Mouse (Mus musculus): ENCODE measurements around the gene Rmnd5a.
"Not testable (repeated sequence)": the region's sequence is repeated elsewhere in the genome, so short reads cannot be mapped to it uniquely, and the experiment has no call there.

Rmnd5a gene

GRCm38 (mm10) chr6:71440492-71441250, at the start of gene Rmnd5a:
Gene Rmnd5a (minus strand): TSS chr6:71440637.
- in situ Hi-C loops (cut with MboI; ENCODE audit: unreplicated experiment in 2 of 2), result loop anchor here in 1 of 2 experiments (25.0 kb wide), 1 partner anchor 372 kb away; no protein-coding TSS in a partner anchor

GRCm38 (mm10) chr6:71487966-71488365, 47.5 kb upstream of the Rmnd5a start:
- in situ Hi-C loops (cut with MboI; ENCODE audit: unreplicated experiment in 2 of 2), result no loop called here

- in situ Hi-C loops (cut with MboI; ENCODE audit: unreplicated experiment in 2 of 2), result no loop called here
Measured at GRCm38 (mm10) chr6:71486867-71487266, 46.4 kb upstream of the Rmnd5a start.

- in situ Hi-C loops (cut with MboI; ENCODE audit: unreplicated experiment in 2 of 2), result no loop called here
Measured at GRCm38 (mm10) chr6:71486226-71486625, 45.8 kb upstream of the Rmnd5a start.

DNA sequence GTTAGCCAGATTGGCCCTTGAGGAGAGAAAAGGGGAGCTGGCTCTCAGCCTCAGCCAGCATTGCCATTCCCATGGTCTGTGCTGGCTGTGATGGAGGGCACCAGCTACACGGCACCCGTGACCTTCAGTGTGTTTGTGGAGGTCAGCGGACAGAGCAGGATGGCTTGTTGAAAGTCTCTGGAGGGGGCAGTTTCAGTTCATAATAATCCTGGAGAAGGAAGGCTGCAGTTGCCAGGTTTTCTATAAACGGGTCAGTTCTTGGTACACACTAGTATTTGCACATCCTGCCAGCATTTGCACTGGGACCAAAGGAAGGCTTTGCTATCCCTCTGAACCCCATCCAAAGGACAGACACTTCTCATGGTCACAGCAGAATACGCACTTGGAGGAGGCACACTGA, 44.8 kb upstream of the Rmnd5a start:
- in situ Hi-C loops (cut with MboI; ENCODE audit: unreplicated experiment in 2 of 2), result no loop called here

GRCm38 (mm10) chr6:71481136-71481535, 40.7 kb upstream of the Rmnd5a start:
- in situ Hi-C loops (cut with MboI; ENCODE audit: unreplicated experiment in 2 of 2), result no loop called here

GRCm38 (mm10) chr6:71480136-71480535, 39.7 kb upstream of the Rmnd5a start:
- in situ Hi-C loops (cut with MboI; ENCODE audit: unreplicated experiment in 2 of 2), result no loop called here

DNA sequence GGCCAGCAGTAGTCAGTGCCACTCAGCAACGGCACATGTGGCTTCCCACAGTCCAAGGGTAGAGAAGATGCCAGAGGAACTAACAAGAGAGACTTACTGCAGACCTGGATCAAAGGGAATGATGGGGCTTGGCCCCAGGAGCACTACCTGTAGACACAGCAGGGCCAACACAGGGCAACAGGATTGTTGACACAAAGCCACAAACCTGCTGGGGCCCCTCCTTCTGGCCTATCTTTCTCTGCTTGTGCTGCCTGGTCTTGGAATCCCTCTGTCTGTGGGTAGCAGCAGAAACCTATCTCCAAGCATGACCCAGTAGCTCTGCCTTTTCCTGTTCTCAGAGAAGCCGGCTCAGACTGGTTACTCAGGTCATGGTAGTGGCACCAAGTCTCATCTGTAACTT, 39.2 kb upstream of the Rmnd5a start:
- in situ Hi-C loops (cut with MboI; ENCODE audit: unreplicated experiment in 2 of 2), result not testable (repeated sequence)

- in situ Hi-C loops (cut with MboI; ENCODE audit: unreplicated experiment in 2 of 2), result not testable (repeated sequence)
Measured at GRCm38 (mm10) chr6:71478816-71479568, 38.6 kb upstream of the Rmnd5a start.

DNA sequence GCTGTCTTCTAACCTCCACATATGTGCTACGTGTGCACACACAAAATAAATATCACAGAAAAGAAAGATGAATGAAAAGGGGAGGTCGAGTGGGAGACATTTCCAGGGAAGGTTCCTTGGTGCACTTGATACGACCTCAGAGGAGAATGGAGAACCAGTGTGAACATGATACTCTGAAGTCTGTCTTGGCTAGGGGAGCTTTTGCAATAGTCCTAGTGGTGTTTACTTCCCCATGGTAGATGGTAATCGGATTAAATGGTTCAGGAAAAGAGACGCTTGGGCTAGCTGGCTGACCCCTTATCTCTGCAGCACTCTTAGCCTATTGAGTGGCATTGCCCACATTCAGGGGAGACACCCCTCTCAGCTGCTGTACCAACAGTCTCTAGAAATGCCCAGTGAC, 36.3 kb upstream of the Rmnd5a start:
- in situ Hi-C loops (cut with MboI; ENCODE audit: unreplicated experiment in 2 of 2), result no loop called here

DNA sequence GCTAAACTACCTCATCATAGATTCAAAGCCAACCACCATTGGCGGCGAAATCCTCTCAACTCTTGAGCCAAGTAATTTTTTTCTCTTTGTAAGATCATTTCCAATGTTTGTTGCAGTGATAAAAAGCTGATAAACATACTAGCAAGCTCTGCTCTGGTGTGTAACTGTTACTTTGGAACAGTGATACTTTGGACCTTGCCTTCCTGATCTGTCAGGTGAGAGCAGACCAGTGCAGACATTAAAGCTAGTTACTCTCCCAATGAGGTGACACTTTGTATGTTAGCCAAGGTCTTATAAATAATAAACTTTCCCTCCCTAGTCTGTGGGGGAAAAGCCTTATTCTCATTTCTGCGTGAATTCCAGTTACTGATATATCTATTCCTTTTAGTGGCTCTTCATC, 35.2 kb upstream of the Rmnd5a start:
- in situ Hi-C loops (cut with MboI; ENCODE audit: unreplicated experiment in 2 of 2), result no loop called here

GRCm38 (mm10) chr6:71472786-71473185, 32.3 kb upstream of the Rmnd5a start:
- in situ Hi-C loops (cut with MboI; ENCODE audit: unreplicated experiment in 2 of 2), result no loop called here

GRCm38 (mm10) chr6:71471830-71472520, 31.5 kb upstream of the Rmnd5a start:
- in situ Hi-C loops (cut with MboI; ENCODE audit: unreplicated experiment in 2 of 2), result no loop called here

DNA sequence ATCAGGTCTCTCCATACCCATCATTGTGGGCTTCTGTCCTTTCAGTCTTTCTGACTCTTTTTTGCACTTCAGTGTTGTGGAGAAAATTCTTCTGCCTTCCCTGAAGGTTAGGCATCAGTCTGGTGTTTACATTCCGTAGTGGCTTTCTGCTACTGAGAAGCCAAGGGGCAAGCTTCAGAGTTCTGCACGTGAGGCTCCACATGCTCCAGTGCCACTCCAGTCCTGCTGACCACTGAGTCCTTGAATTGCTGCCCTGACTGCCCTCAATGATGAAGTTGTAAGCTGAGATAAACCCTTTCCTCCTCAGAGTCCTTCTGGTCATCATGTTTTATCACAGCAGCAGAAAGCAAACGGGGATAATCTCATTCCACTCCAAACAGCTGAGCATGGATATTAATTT, 28.9 kb upstream of the Rmnd5a start:
- in situ Hi-C loops (cut with MboI; ENCODE audit: unreplicated experiment in 2 of 2), result no loop called here

DNA sequence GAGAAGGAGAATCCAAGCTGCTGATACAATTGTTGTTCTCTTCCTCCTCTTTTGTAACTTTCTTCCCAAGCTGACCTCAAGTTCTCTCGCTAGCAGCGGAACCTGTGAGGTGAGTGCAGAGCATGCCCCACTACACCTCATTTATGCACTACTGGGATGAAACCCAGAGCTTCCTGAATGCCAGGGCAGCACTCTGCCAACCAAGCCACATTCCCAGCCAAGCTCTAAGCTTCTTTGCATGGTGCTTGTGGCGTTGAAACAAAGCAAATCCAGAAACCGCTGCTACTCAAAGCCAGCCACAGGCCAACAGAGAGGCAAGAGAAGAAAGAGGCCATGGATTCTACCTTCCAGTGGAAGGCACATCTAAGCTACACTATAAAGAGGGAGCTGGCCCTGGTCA, 27.3 kb upstream of the Rmnd5a start:
- in situ Hi-C loops (cut with MboI; ENCODE audit: unreplicated experiment in 2 of 2), result no loop called here

GRCm38 (mm10) chr6:71465146-71465545, 24.7 kb upstream of the Rmnd5a start:
- in situ Hi-C loops (cut with MboI; ENCODE audit: unreplicated experiment in 2 of 2), result no loop called here

GRCm38 (mm10) chr6:71457956-71458608, 17.6 kb upstream of the Rmnd5a start:
- in situ Hi-C loops (cut with MboI; ENCODE audit: unreplicated experiment in 2 of 2), result no loop called here

DNA sequence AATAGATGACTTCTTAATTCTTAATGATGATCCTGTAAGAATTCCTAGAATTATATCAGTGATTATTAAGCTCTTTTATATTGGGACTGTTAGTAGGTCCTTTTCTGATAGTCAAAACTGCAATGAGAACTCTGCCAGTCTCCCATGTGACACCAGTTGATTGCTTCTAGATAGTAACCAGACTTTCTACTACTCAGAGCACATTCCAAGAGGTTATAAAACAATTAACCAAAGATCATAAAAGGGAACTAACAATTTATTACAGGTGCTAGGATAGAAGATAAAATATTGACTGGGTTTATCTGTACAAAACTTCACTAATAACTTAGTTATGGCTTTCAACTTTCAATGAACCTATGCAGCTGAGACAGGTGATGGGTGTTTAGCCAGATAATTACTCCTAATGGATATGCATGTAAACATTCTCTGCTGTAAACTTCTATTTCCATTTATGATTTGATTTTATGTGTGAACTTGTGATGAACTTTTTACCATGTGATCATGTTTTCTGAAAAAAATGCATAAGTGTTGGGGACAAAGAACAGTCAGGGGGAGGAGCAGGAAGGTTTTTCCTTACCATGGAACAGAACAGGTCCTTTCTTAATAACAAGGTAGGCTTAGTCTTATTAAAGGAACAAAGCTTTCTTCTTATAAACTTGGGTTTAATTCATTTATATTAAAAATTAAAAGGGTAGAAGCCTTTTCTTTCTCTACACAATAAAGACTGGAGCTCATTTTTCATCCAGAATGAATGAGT, 13.7 kb upstream of the Rmnd5a start:
- in situ Hi-C loops (cut with MboI; ENCODE audit: unreplicated experiment in 2 of 2), result not testable (repeated sequence)

DNA sequence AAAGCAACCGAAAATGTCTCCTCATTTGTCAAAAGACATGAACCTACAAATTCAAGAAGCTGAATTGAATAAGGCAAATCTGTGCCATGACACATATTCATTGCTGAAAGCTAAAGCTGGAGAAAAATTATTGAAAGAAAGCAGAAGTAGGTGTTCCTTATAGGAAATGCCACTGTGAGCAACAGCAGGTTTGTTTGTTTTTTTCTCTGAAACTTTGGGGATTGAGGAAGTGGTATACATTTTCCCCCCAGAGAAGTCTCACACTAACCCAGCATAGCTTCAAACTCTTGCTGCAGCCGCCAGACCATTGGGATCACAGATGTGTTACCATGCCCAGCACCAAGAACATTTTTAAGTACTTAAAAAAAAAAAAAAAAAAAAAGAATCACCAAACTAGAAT, 12.4 kb upstream of the Rmnd5a start:
- in situ Hi-C loops (cut with MboI; ENCODE audit: unreplicated experiment in 2 of 2), result no loop called here

- in situ Hi-C loops (cut with MboI; ENCODE audit: unreplicated experiment in 2 of 2), result loop anchor here in 1 of 2 experiments (5.0 to 25.0 kb wide), 2 partner anchors 92 to 367 kb away; no protein-coding TSS in a partner anchor
Measured at GRCm38 (mm10) chr6:71445560-71445959, 5.1 kb upstream of the Rmnd5a start.

All from v-Abl transformed pro-B cells (cell line).